Mouse (Mus musculus): ENCODE results near the gene Avp. TPM values are rescaled to one million over a fixed set of nuclear protein-coding genes. Genes with fewer than 3 reads are reported as not detected.

Gene Avp
- total and polyA plus RNA-seq, 3 experiments, result not detected

GRCm38 (mm10) chr2:130574960-130575359, 7.4 kb downstream of the Avp start:
- DNase-seq, result no peak

- no peak for DNase-seq
These were observed 12.4 kb downstream of the Avp start for GRCm38 (mm10) chr2:130569926-130570325.

GRCm38 (mm10) chr2:130568921-130569320, 13.4 kb downstream of the Avp start:
- DNase-seq, result no peak

GRCm38 (mm10) chr2:130564983-130565382, 17.4 kb downstream of the Avp start:
- no peak for DNase-seq

- DNase-seq, result no peak
These were observed 18.3 kb downstream of the Avp start for GRCm38 (mm10) chr2:130564063-130564462.

- peak; percentile 97 for DNase-seq
These were observed 18.9 kb downstream of the Avp start, which contains the start of gene Mrps26 for GRCm38 (mm10) chr2:130563212-130564055. Gene Mrps26 (plus strand): TSS chr2:130563742.

GRCm38 (mm10) chr2:130558015-130558414, 24.3 kb downstream of the Avp start:
- DNase-seq, result no peak

GRCm38 (mm10) chr2:130557462-130557861, 24.9 kb downstream of the Avp start:
- DNase-seq, result no peak

- no peak for DNase-seq
These were observed 26.1 kb downstream of the Avp start for GRCm38 (mm10) chr2:130556292-130556691.

GRCm38 (mm10) chr2:130554841-130555240, 27.5 kb downstream of the Avp start:
- no peak for DNase-seq

GRCm38 (mm10) chr2:130546957-130547356, 35.4 kb downstream of the Avp start:
- no peak for DNase-seq

GRCm38 (mm10) chr2:130540266-130540665, 42.1 kb downstream of the Avp start:
- DNase-seq, result no peak

- no peak for DNase-seq
These were observed 43.3 kb downstream of the Avp start for GRCm38 (mm10) chr2:130538876-130539546.

- no peak for DNase-seq
These were observed 45.5 kb downstream of the Avp start for GRCm38 (mm10) chr2:130536890-130537289.

GRCm38 (mm10) chr2:130535017-130535416, 47.3 kb downstream of the Avp start:
- DNase-seq, result no peak

- no peak for DNase-seq
These were observed 50.2 kb downstream of the Avp start for GRCm38 (mm10) chr2:130532201-130532600.

Small RNA genes within 50 kb of the gene (microRNA-seq; reads per million reads assigned to microRNA genes)
- gene Gm23876, result 0 reads per million in 2 experiments

Other genes with a start within 250 kb of the Avp start
- 1 to 10 TPM; 5.0 to 7.7 TPM for gene Cpxm1, start 185.0 kb downstream of the Avp start, total RNA-seq (2021)
- gene Cpxm1, start 185.0 kb downstream of the Avp start, polyA plus RNA-seq (2012; rRNA removed), result 8.8 and 10.5 TPM in 2 replicates
- gene Gm28372, start 177.3 kb downstream of the Avp start, total RNA-seq (2021), result not detected
- gene Gm28372, start 177.3 kb downstream of the Avp start, polyA plus RNA-seq (2012; rRNA removed), result not detected in 2 replicates
- 1 to 10 TPM in 1 of 2 experiments, not detected in 1; 1.0 TPM for gene 1700020A23Rik, start 177.3 kb downstream of the Avp start, total RNA-seq (2021)
- gene 1700020A23Rik, start 177.3 kb downstream of the Avp start, polyA plus RNA-seq (2012; rRNA removed), result not detected in 2 replicates
- not detected for gene Tmem239, start 176.1 kb downstream of the Avp start, total RNA-seq (2021)
- gene Tmem239, start 176.1 kb downstream of the Avp start, polyA plus RNA-seq (2012; rRNA removed), result 0.08 TPM in 1 of 2 replicates, not detected in the other
- gene Vps16, start 158.2 kb downstream of the Avp start, total RNA-seq (2021), result 10 to 100 TPM; 55.4 to 57.0 TPM
- 44.8 and 44.9 TPM in 2 replicates for gene Vps16, start 158.2 kb downstream of the Avp start, polyA plus RNA-seq (2012; rRNA removed)
- 10 to 100 TPM; 15.4 to 17.2 TPM for gene Pced1a, start 157.9 kb downstream of the Avp start, total RNA-seq (2021)
- gene Pced1a, start 157.9 kb downstream of the Avp start, polyA plus RNA-seq (2012; rRNA removed), result 40.8 and 43.3 TPM in 2 replicates
- gene Ptpra, start 132.3 kb downstream of the Avp start, total RNA-seq (2021), result 100 to 1,000 TPM; 125 to 145 TPM
- 80.0 and 113 TPM in 2 replicates for gene Ptpra, start 132.3 kb downstream of the Avp start, polyA plus RNA-seq (2012; rRNA removed)
- gene Mrps26, start 18.8 kb downstream of the Avp start, total RNA-seq (2021), result 10 to 100 TPM; 51.8 to 67.1 TPM
- 148 and 163 TPM in 2 replicates for gene Mrps26, start 18.8 kb downstream of the Avp start, polyA plus RNA-seq (2012; rRNA removed)
- gene Oxt, start 6.4 kb downstream of the Avp start, total RNA-seq (2021), result not detected
- not detected in 2 replicates for gene Oxt, start 6.4 kb downstream of the Avp start, polyA plus RNA-seq (2012; rRNA removed)
- 10 to 100 TPM in 1 of 2 experiments, 1 to 10 TPM in 1; 10.0 to 16.1 TPM for gene Fastkd5, start 47.5 kb upstream of the Avp start, total RNA-seq (2021)
- 0.40 and 0.52 TPM in 2 replicates for gene Fastkd5, start 47.5 kb upstream of the Avp start, polyA plus RNA-seq (2012; rRNA removed)
- gene Ubox5, start 47.5 kb upstream of the Avp start, total RNA-seq (2021), result 1 to 10 TPM; 6.4 to 7.1 TPM
- 5.8 and 6.3 TPM in 2 replicates for gene Ubox5, start 47.5 kb upstream of the Avp start, polyA plus RNA-seq (2012; rRNA removed)
- gene Lzts3, start 60.2 kb upstream of the Avp start, total RNA-seq (2021), result 10 to 100 TPM; 14.3 to 21.4 TPM
- gene Lzts3, start 60.2 kb upstream of the Avp start, polyA plus RNA-seq (2012; rRNA removed), result 17.7 and 21.0 TPM in 2 replicates
- 100 to 1,000 TPM; 184 to 209 TPM for gene Ddrgk1, start 82.1 kb upstream of the Avp start, total RNA-seq (2021)
- gene Ddrgk1, start 82.1 kb upstream of the Avp start, polyA plus RNA-seq (2012; rRNA removed), result 190 and 213 TPM in 2 replicates
- gene Itpa, start 85.1 kb upstream of the Avp start, total RNA-seq (2021), result 10 to 100 TPM; 19.5 to 29.6 TPM
- gene Itpa, start 85.1 kb upstream of the Avp start, polyA plus RNA-seq (2012; rRNA removed), result 28.6 and 29.3 TPM in 2 replicates
- 1 to 10 TPM; 3.5 to 4.1 TPM for gene Slc4a11, start 115.0 kb upstream of the Avp start, total RNA-seq (2021)
- gene Slc4a11, start 115.0 kb upstream of the Avp start, polyA plus RNA-seq (2012; rRNA removed), result 4.0 and 4.8 TPM in 2 replicates